Mouse (Mus musculus): Measurements from ENCODE around the gene Ccdc88a. TPM values are rescaled to one million over a fixed set of nuclear protein-coding genes. Genes with fewer than 3 reads are reported as not detected.
"Not testable (repeated sequence)": the region's sequence is repeated elsewhere in the genome, so short reads cannot be mapped to it uniquely, and the experiment has no call there.

The Ccdc88a gene
- total RNA-seq, 2 experiments from 2014 or later, result 25.7 to 32.3 TPM

- peak; percentile 92 for ATAC-seq (replicated peaks; ENCODE audit: poor library complexity, severe bottlenecking)
Observed at GRCm38 (mm10) chr11:29428774-29429173, 55.3 kb downstream of the Ccdc88a start.

GRCm38 (mm10) chr11:29431011-29431410, 57.6 kb downstream of the Ccdc88a start:
- peak; percentile 25; the same call in 1 of the 2 replicates for ATAC-seq (replicated peaks; ENCODE audit: poor library complexity, severe bottlenecking)

GRCm38 (mm10) chr11:29448741-29449140, 75.3 kb downstream of the Ccdc88a start:
- no peak for ATAC-seq (replicated peaks; ENCODE audit: poor library complexity, severe bottlenecking)

- no peak for ATAC-seq (replicated peaks; ENCODE audit: poor library complexity, severe bottlenecking)
Observed at GRCm38 (mm10) chr11:29474676-29475075, 101.2 kb downstream of the Ccdc88a start.

GRCm38 (mm10) chr11:29493135-29493534, 119.7 kb downstream of the Ccdc88a start:
- ATAC-seq (replicated peaks; ENCODE audit: poor library complexity, severe bottlenecking), result no peak

GRCm38 (mm10) chr11:29496962-29497361, 123.5 kb downstream of the Ccdc88a start:
- peak; percentile 99 for ATAC-seq (replicated peaks; ENCODE audit: poor library complexity, severe bottlenecking)

- no peak for ATAC-seq (replicated peaks; ENCODE audit: poor library complexity, severe bottlenecking)
Observed at GRCm38 (mm10) chr11:29503948-29504893, 130.8 kb downstream of the Ccdc88a start.

GRCm38 (mm10) chr11:29504899-29505625, 131.6 kb downstream of the Ccdc88a start:
- ATAC-seq (replicated peaks; ENCODE audit: poor library complexity, severe bottlenecking), result no peak

- no peak for ATAC-seq (replicated peaks; ENCODE audit: poor library complexity, severe bottlenecking)
Observed at GRCm38 (mm10) chr11:29509421-29509820, 136.0 kb downstream of the Ccdc88a start.

GRCm38 (mm10) chr11:29512818-29513535, 139.5 kb downstream of the Ccdc88a start:
- ATAC-seq (replicated peaks; ENCODE audit: poor library complexity, severe bottlenecking), result no peak

- ATAC-seq (replicated peaks; ENCODE audit: poor library complexity, severe bottlenecking), result peak; percentile 57
Observed at GRCm38 (mm10) chr11:29514325-29514681, 140.8 kb downstream of the Ccdc88a start.

- peak; percentile 99 for ATAC-seq (replicated peaks; ENCODE audit: poor library complexity, severe bottlenecking)
Observed at GRCm38 (mm10) chr11:29514682-29515412, 141.4 kb downstream of the Ccdc88a start, which contains the start of gene Prorsd1. Gene Prorsd1, minus strand, starts transcription at chr11:29515033.

GRCm38 (mm10) chr11:29525988-29526794, 152.7 kb downstream of the Ccdc88a start, which contains the start of gene Mtif2:
Gene Mtif2, plus strand, starts transcription at chr11:29526408.
- peak; percentile 95 for ATAC-seq (replicated peaks; ENCODE audit: poor library complexity, severe bottlenecking)

GRCm38 (mm10) chr11:29538201-29538600, 164.7 kb downstream of the Ccdc88a start:
- ATAC-seq (replicated peaks; ENCODE audit: poor library complexity, severe bottlenecking), result no peak

GRCm38 (mm10) chr11:29544225-29544945, 170.9 kb downstream of the Ccdc88a start:
- no peak for ATAC-seq (replicated peaks; ENCODE audit: poor library complexity, severe bottlenecking)

- not testable (repeated sequence) for ATAC-seq (replicated peaks; ENCODE audit: poor library complexity, severe bottlenecking)
Observed at GRCm38 (mm10) chr11:29545150-29545752, 171.8 kb downstream of the Ccdc88a start.

- ATAC-seq (replicated peaks; ENCODE audit: poor library complexity, severe bottlenecking), result not testable (repeated sequence)
Observed at GRCm38 (mm10) chr11:29546297-29546696, 172.8 kb downstream of the Ccdc88a start.

GRCm38 (mm10) chr11:29546762-29547161, 173.3 kb downstream of the Ccdc88a start:
- ATAC-seq (replicated peaks; ENCODE audit: poor library complexity, severe bottlenecking), result no peak
